Mouse (Mus musculus) neural tube, embryonic 14.5 days (tissue): ENCODE measurements at regions not wholly inside any gene's neighbourhood (a gene's known extent, or its start where the extent isn't known, plus 50 kb on each side); places are given as distances from the start of the nearest gene placed in this dataset.

Source experiments
- ATAC-seq: fragments of 200-750 bp; cut with Nextera tagmentation; 2 replicates; pipeline ENCODE4 v1.8.0; 2017; ENCODE audit warnings: low read depth, mild to moderate bottlenecking, moderate TSS enrichment, moderate library complexity
- H3K27ac ChIP-seq: fragments of 300-500 bp; sonication (generic); 2 replicates; pipeline ENCODE4 v1.5.1; 2014; ENCODE audit warnings: low read depth, mild to moderate bottlenecking, control low read depth, low read length, moderate library complexity, mixed read lengths
- H3K27me3 ChIP-seq: fragments of 300-500 bp; sonication (generic); 2 replicates; pipeline ENCODE4 v1.6.1; 2014; ENCODE audit warnings: low read length; ENCODE audit not compliant: control insufficient read depth, insufficient read depth
- H3K36me3 ChIP-seq: fragments of 300-500 bp; sonication (generic); 2 replicates; pipeline ENCODE4 v1.6.1; 2014; ENCODE audit warnings: low read length, mixed read lengths; ENCODE audit not compliant: control insufficient read depth, insufficient read depth
- H3K4me1 ChIP-seq: fragments of 300-500 bp; sonication (generic); 2 replicates; pipeline ENCODE4 v1.6.1; 2014; ENCODE audit warnings: low read length; ENCODE audit not compliant: control insufficient read depth, insufficient read depth
- H3K4me2 ChIP-seq: fragments of 300-500 bp; sonication (generic); 2 replicates; pipeline ENCODE4 v1.6.1; 2014; ENCODE audit warnings: mild to moderate bottlenecking, low read depth, low read length, control low read depth
- H3K4me3 ChIP-seq: fragments of 300-500 bp; sonication (generic); 2 replicates; pipeline ENCODE4 v1.5.1; 2014; ENCODE audit warnings: low read depth, low read length, control low read depth, mixed read lengths
- H3K9ac ChIP-seq: fragments of 300-500 bp; sonication (generic); replicated peaks from 2 replicates; pipeline ENCODE4 v1.6.1; 2014; ENCODE audit warnings: low read depth, mild to moderate bottlenecking, control low read depth, low read length, mixed read lengths
- H3K9me3 ChIP-seq: fragments of 300-500 bp; sonication (generic); 2 replicates; pipeline ENCODE4 v1.6.1; 2016; ENCODE audit warnings: low read length; ENCODE audit not compliant: control insufficient read depth
- WGBS: fragments of 180-500 bp; shearing (Covaris S2); extraction: QIAGEN DNeasy Blood & Tissue Kit; methylation state at CpG from one replicate; pipeline ENCODE4 v1.1.7; 2014; 5-methylcytosine and 5-hydroxymethylcytosine counted together

DNA sequence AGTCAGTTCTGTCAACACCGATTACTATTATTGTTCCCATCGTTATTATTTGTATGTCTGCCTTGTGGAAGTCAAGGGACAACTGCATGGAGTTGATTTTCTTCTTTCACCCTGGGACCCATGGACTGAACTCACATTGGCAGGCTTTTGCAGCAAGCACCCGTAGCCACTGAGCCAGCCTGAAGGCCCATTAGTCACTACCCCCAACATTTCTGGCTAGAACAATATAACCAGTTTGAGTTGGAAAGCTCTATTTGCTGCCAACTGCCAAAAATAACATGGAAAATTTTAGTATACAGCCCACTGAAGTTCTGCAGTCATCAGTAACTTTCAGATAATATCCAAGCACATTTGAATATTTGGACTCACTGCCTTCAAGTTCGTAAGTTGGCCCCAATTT, 133.9 kb downstream of the Nuf2 start:
- Histone ChIP-seq H3K4me2 (no peak overlapping the region), H3K9me3 (no peaks in the 10 kb centered on the region), H3K27ac (no peak overlapping the region), H3K4me3 (no peak overlapping the region), H3K36me3 (no peaks in the 10 kb centered on the region), H3K4me1 (no peaks in the 10 kb centered on the region), H3K27me3 (no peaks in the 10 kb centered on the region), H3K9ac (no peak overlapping the region)
- WGBS: 96% methylated on average over 4 of the region's 4 CpGs
- no peak for ATAC-seq

DNA sequence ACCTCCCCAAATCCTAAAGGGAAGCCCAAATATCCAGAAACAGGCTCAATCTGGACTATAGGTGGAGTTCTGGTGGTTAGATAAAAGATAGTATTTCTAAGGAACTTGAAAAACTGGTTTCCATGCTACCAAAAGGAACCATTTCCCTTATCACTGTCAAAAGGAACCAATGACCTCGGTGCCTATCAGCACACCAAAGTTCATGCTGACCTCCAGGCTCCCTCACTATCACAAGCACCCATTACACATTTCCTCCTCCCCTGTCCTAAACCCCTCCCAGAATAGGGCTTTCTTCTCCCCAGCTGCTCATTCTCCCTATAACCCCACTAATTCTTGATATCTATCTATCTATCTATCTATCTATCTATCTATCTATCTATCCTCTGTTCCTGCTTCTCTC, 144.2 kb downstream of the Nuf2 start:
- WGBS: 94% methylated on average over 1 of the region's 1 CpGs
- no peak overlapping the region for H3K4me2 ChIP-seq
- no peak overlapping the region for H3K9ac ChIP-seq
- H3K4me3 ChIP-seq: no peak overlapping the region
- no peak overlapping the region for H3K27ac ChIP-seq
- no peak for ATAC-seq
- H3K36me3 ChIP-seq: no peaks in the 10 kb centered on the region
- H3K9me3 ChIP-seq: no peaks in the 10 kb centered on the region
- 0 out of 2 replicates have a peak, but pooled peaks cover 4% of the 10 kb centered on the region for H3K4me1 ChIP-seq
- H3K27me3 ChIP-seq: no peaks in the 10 kb centered on the region

DNA sequence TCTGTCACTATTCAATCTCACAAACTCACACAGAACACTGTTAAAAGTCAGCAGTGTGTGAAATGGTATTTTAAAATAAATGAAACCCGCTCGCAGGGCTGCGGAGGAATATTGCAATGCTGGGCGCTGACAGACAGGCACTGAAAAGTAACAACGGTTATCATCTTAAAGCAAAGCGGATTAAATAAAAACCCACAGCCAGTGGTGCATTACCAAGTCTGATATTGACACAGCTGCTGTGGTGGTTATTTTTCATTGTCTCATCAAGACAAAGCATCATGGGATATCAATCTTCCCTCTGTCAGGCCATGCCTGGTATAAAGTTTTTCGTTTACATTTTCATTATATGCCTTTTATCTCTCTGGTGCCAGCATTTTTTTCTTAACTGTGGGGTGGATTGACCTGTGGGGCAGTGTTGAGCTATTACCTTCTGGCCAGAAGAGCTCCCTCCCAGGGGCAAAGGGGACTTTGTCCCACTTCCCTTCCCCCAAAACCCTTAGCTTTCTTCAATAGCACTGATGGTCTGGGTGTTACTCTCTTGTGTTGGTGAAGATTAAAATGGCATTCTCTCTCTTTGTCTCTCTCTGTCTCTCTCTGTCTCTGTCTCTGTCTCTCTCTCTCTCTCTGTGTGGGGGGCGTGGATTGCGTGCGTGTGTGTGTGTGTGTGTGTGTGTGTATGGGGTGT, 145.4 kb downstream of the Nuf2 start:
- no peak overlapping the region for H3K4me2 ChIP-seq
- peak; percentile 49; the same call in 1 of the 2 replicates for ATAC-seq
- whole genome bisulfite sequencing: 50% methylated on average over 10 of the region's 10 CpGs

DNA sequence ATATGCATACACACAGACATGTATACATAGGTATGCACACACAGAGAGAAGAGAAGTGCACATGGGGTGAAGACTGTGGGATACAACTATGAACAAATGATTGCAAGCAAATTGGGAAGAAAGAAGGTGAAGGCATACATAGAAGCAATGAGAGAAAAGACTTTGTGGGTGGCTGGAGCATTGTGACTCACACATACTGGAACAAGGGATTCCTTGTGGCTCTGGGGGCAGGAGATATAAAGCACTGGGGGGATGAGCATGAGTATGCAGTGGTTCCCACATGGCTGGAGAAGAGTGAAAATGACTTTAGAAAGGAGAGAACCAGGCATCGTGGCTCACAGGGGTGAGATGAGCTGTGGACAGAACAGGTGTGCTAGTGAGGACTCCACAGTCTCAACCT, 156.6 kb downstream of the Nuf2 start:
- Histone ChIP-seq H3K9ac (no peak overlapping the region), H3K4me1 (no peaks in the 10 kb centered on the region), H3K36me3 (no peaks in the 10 kb centered on the region), H3K9me3 (no peaks in the 10 kb centered on the region), H3K27ac (no peak overlapping the region), H3K4me3 (no peak overlapping the region), H3K27me3 (no peaks in the 10 kb centered on the region), H3K4me2 (no peak overlapping the region)
- ATAC-seq: no peak
- WGBS: 82% methylated on average over 1 of the region's 1 CpGs

More for the DNA sequence above, 145.4 kb downstream of the Nuf2 start:
- no peaks in the 10 kb centered on the region for H3K27me3 ChIP-seq
- 0 out of 2 replicates have a peak, but pooled peaks cover 4% of the 10 kb centered on the region for H3K4me1 ChIP-seq
- H3K36me3 ChIP-seq: no peaks in the 10 kb centered on the region
- no peaks in the 10 kb centered on the region for H3K9me3 ChIP-seq
- H3K4me3 ChIP-seq: no peak overlapping the region
- H3K27ac ChIP-seq: no peak overlapping the region
- H3K9ac ChIP-seq: no peak overlapping the region

DNA sequence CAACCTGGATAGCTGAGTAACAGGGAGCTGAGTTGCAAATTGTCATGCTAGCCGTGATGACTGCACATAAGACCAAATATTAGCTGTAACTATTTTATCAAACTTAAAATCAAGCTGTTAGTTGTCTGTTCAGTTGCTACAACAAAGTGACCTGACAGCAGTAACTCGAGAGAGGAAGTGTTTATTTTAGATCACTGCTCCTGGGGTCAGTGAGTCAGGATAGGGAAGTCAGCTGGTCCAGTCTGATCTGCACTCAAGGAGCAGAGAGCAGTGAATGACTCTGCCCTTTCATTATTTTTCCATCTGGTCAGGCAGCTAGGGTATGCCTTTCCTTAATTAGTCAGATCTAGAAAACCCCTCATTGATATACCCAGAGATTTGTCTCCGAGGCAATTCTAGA, 162.5 kb downstream of the Nuf2 start:
- 59% methylated on average over 3 of the region's 3 CpGs for WGBS
- ATAC-seq: no peak

DNA sequence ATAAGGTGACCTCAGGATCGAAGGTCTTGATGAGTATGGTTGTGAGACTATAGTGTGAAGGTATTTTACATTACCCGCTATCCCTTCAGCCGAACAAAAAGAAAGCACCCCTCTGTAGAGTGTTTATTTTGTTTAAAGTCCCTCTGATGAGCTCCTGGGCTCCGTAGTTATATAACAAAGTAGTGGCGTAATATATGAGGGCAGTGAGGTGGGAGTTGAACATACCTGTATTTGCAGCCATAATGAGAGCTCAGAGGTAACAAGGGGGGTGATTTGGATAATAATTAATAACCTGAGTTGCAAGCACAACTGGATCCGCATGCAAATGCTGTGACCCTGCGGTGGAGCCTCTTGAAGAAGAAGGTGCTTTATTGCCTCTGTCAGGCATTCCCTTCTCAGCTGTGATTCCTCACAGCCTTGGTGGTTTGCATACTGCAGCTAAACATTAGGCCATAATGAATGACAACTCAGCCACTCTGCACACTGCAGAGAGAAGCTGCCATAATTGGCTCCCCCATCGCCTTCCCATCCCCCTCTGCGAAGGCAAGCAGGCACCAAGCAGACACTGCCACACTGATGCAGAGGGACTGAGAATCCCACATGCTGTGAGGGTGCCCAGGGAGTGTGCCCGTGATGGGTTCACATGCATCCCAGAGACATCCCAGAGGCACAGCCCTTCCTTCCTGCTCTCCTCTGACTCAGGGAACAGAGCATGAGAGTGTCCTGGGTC, 163.3 kb downstream of the Nuf2 start:
- peak; percentile 71; the same call in 1 of the 2 replicates for ATAC-seq
- Histone ChIP-seq H3K36me3 (no peaks in the 10 kb centered on the region), H3K4me1 (no peaks in the 10 kb centered on the region), H3K9ac (no peak overlapping the region), H3K9me3 (no peaks in the 10 kb centered on the region), H3K27me3 (no peaks in the 10 kb centered on the region), H3K4me2 (no peak overlapping the region), H3K27ac (no peak overlapping the region), H3K4me3 (no peak overlapping the region)
- 31% methylated on average over 10 of the region's 10 CpGs for WGBS

More for the DNA sequence above, 162.5 kb downstream of the Nuf2 start:
- no peaks in the 10 kb centered on the region for H3K27me3 ChIP-seq
- no peaks in the 10 kb centered on the region for H3K9me3 ChIP-seq
- no peak overlapping the region for H3K27ac ChIP-seq
- no peak overlapping the region for H3K4me2 ChIP-seq
- H3K4me3 ChIP-seq: no peak overlapping the region
- H3K9ac ChIP-seq: no peak overlapping the region
- H3K36me3 ChIP-seq: no peaks in the 10 kb centered on the region
- no peaks in the 10 kb centered on the region for H3K4me1 ChIP-seq

DNA sequence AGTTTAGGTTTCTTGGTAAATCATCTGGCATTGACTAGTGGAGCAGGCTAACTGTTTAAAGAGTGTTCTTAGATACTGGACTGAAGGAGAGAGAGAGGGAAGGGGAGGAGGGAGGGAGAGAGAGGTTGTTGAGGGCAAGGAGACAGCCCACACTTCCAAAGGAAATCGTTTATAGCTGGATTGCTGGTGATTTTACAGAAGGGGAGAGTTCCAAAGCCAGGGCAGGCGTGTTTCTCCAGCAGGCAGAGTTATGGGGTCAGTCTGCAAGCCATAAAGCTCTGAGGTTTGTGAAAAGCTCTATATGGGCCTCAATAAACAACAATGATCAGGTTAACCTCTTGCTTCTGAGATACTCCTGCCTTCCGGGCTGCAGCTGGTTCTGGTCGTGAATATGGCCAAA, 163.9 kb downstream of the Nuf2 start:
- no peaks in the 10 kb centered on the region for H3K27me3 ChIP-seq
- no peak for ATAC-seq
- no peak overlapping the region for H3K4me2 ChIP-seq
- H3K4me3 ChIP-seq: no peak overlapping the region
- no peaks in the 10 kb centered on the region for H3K36me3 ChIP-seq
- no peak overlapping the region for H3K9ac ChIP-seq
- H3K4me1 ChIP-seq: no peaks in the 10 kb centered on the region
- H3K9me3 ChIP-seq: no peaks in the 10 kb centered on the region
- WGBS: 23% methylated on average over 4 of the region's 4 CpGs
- H3K27ac ChIP-seq: no peak overlapping the region

DNA sequence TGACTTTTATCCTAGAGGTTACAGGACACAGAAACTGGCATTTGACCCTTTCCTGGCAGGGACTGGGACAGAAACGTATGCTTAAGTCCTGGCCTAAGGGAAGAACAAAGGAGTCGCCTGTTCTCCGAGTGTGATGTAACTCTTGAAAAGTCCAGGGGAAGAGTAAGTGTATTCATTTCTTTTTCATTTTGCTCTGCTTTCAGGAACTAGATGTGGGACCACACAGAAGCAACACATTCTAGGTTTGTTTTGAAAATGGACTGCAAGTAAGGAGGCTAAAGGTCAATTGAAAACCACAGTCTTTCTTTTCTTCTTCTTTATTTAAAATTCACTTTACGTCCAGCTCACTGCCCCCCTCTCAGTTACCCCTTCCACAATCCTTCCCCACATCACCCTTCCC, 168.7 kb downstream of the Nuf2 start:
- Histone ChIP-seq H3K4me1 (no peaks in the 10 kb centered on the region), H3K9ac (no peak overlapping the region), H3K9me3 (no peaks in the 10 kb centered on the region), H3K27ac (no peak overlapping the region), H3K4me3 (no peak overlapping the region), H3K36me3 (no peaks in the 10 kb centered on the region), H3K4me2 (no peak overlapping the region), H3K27me3 (no peaks in the 10 kb centered on the region)
- WGBS: 46% methylated on average over 4 of the region's 4 CpGs
- ATAC-seq: no peak

DNA sequence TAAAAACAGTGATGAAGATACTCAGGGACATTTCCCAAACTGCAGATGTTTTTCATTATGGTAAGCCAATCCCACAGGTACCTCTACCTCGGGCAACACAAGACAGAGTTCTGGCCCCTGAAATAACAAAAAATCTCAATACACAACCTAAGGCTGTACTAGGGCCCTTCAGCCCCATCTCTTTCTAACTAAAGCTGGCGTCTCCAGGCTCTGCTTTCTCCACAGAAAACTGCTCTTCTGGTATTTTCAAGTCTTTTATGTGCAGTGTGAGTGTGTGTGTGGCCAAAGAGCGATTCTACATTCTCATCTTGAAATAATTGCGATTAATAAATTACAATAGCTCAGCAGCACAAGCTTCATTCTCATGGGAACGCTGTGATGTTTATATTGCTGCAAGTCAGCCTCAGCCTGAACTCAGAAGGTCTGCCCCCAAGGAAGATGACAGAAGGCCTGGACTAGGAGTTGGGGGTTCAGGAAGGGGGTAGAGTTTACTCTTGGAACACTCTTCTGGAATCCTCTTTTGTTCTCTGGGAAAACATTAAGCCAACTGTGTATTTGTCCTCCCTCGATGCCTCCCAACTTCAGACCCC, 173.5 kb downstream of the Nuf2 start:
- Histone ChIP-seq H3K27ac (no peak overlapping the region), H3K9ac (no peak overlapping the region), H3K27me3 (no peaks in the 10 kb centered on the region), H3K4me3 (no peak overlapping the region), H3K4me2 (no peak overlapping the region), H3K9me3 (no peaks in the 10 kb centered on the region), H3K4me1 (no peaks in the 10 kb centered on the region), H3K36me3 (no peaks in the 10 kb centered on the region)
- ATAC-seq: no peak
- 80% methylated on average over 6 of the region's 6 CpGs for WGBS
